Mouse (Mus musculus) ES-Bruce4 (cell line): ENCODE data around the gene Olfr320. TPM values are rescaled to one million over a fixed set of nuclear protein-coding genes. Genes with fewer than 3 reads are reported as not detected.
"Not testable (repeated sequence)": the region's sequence is repeated elsewhere in the genome, so short reads cannot be mapped to it uniquely, and the experiment has no call there.

Experiments
- H3K27ac ChIP-seq: 2 replicates; pipeline ENCODE4 v1.5.1; 2012; ENCODE audit warnings: low read length, inconsistent platforms; ENCODE audit not compliant: insufficient read depth
- H3K27me3 ChIP-seq: 2 replicates; pipeline ENCODE4 v1.6.1; 2012; ENCODE audit warnings: mild to moderate bottlenecking, low read length, inconsistent platforms; ENCODE audit not compliant: control insufficient read depth, poor library complexity, insufficient read depth, severe bottlenecking
- H3K36me3 ChIP-seq: 2 replicates; pipeline ENCODE4 v1.6.1; 2012; ENCODE audit warnings: inconsistent platforms, mild to moderate bottlenecking, low read length, moderate library complexity; ENCODE audit not compliant: control insufficient read depth, poor library complexity, insufficient read depth, severe bottlenecking
- H3K4me1 ChIP-seq: one replicate; pipeline ENCODE4 v1.8.1; 2011; ENCODE audit warnings: low read length; ENCODE audit not compliant: control insufficient read depth, insufficient read depth
- H3K4me3 ChIP-seq: 2 replicates; pipeline ENCODE4 v1.5.1; 2011; ENCODE audit warnings: low read depth, mild to moderate bottlenecking, low read length
- H3K9ac ChIP-seq: 2 replicates; pipeline ENCODE4 v1.6.1; 2012; ENCODE audit warnings: low read depth, mild to moderate bottlenecking, inconsistent platforms; ENCODE audit not compliant: poor library complexity, severe bottlenecking
- H3K9me3 ChIP-seq: replicated peaks from 2 replicates; pipeline ENCODE4 v1.6.1; 2012; ENCODE audit warnings: mild to moderate bottlenecking, low read length, inconsistent platforms; ENCODE audit not compliant: control insufficient read depth, poor library complexity, insufficient read depth, severe bottlenecking
- CTCF ChIP-seq: IDR thresholded peaks from one replicate; pipeline ENCODE4 v1.8.1; 2011; ENCODE audit warnings: low read depth, low read length
- EP300 ChIP-seq: IDR thresholded peaks from 2 replicates; pipeline ENCODE4 v1.6.1; 2011; ENCODE audit warnings: low read depth, low read length; ENCODE audit not compliant: insufficient read depth
- POLR2A ChIP-seq: IDR thresholded peaks from one replicate; pipeline ENCODE4 v1.8.1; 2011; ENCODE audit warnings: low read length; ENCODE audit not compliant: insufficient read depth
- polyA plus RNA-seq: library from polyadenylated mRNA; stranded (reverse); fragments of >200 nt; gene quantifications from 2 replicates; pipeline ENCODE4 v1.2.4, GENCODE M21; 2011; ENCODE audit warnings: low read depth; ENCODE audit not compliant: missing spikeins, insufficient read depth, insufficient read length

Olfr320 gene
- polyA plus RNA-seq, 1 experiment = not detected

GRCm38 (mm10) chr11:58698862-58699261 is 18.0 kb downstream of the Olfr320 start, which contains the start of gene Olfr319:
Gene Olfr319 (plus strand): TSS chr11:58699162.
- H3K27me3 ChIP-seq = no peaks in the 10 kb centered on the region
- TF ChIP-seq POLR2A = no peak
- no peak for TF ChIP-seq EP300
- TF ChIP-seq CTCF = no peak
- H3K27ac ChIP-seq = no peak within 1 kb of the TSS
- peaks cover 24% of the 10 kb centered on the region for H3K9me3 ChIP-seq
- H3K4me1 ChIP-seq = no peaks in the 10 kb centered on the region
- no peaks in the 10 kb centered on the region for H3K36me3 ChIP-seq
- H3K4me3 ChIP-seq = no peak within 1 kb of the TSS
- no peak within 1 kb of the TSS for H3K9ac ChIP-seq

GRCm38 (mm10) chr11:58709086-58709485 is 28.2 kb downstream of the Olfr320 start:
- H3K4me3 ChIP-seq = no peak overlapping the region
- H3K4me1 ChIP-seq = no peaks in the 10 kb centered on the region
- TF ChIP-seq EP300 = no peak
- TF ChIP-seq POLR2A = no peak
- no peak for TF ChIP-seq CTCF
- H3K27ac ChIP-seq = no peak overlapping the region
- H3K36me3 ChIP-seq = no peaks in the 10 kb centered on the region
- no peak overlapping the region for H3K9ac ChIP-seq
- H3K9me3 ChIP-seq = no peaks in the 10 kb centered on the region
- H3K27me3 ChIP-seq = no peaks in the 10 kb centered on the region

- H3K36me3 ChIP-seq, H3K9ac ChIP-seq, H3K27ac ChIP-seq, H3K4me3 ChIP-seq, H3K4me1 ChIP-seq, H3K27me3 ChIP-seq: not testable (repeated sequence)
- H3K9me3 ChIP-seq = peaks cover 21% of the 10 kb centered on the region
These were observed 36.8 kb downstream of the Olfr320 start for GRCm38 (mm10) chr11:58717723-58718122.

- TF ChIP-seq EP300 = no peak
- no peak for TF ChIP-seq POLR2A
- TF ChIP-seq CTCF = no peak
- no peaks in the 10 kb centered on the region for H3K36me3 ChIP-seq
- no peaks in the 10 kb centered on the region for H3K4me1 ChIP-seq
- no peaks in the 10 kb centered on the region for H3K27me3 ChIP-seq
- H3K27ac ChIP-seq = no peak overlapping the region
- no peak overlapping the region for H3K9ac ChIP-seq
- no peak overlapping the region for H3K4me3 ChIP-seq
- peaks cover 21% of the 10 kb centered on the region for H3K9me3 ChIP-seq
These were observed 38.8 kb downstream of the Olfr320 start for GRCm38 (mm10) chr11:58719701-58720100.

GRCm38 (mm10) chr11:58723914-58724313 is 43.0 kb downstream of the Olfr320 start, which contains the start of gene Olfr318:
Gene Olfr318 (minus strand): TSS chr11:58724014.
- peaks cover under 1% of the 10 kb centered on the region; the same call in 1 of the 2 replicates for H3K9me3 ChIP-seq
- TF ChIP-seq EP300 (no peak), CTCF (no peak), POLR2A (no peak)
- H3K36me3 ChIP-seq = no peaks in the 10 kb centered on the region
- H3K9ac ChIP-seq = no peak within 1 kb of the TSS
- H3K27ac ChIP-seq = no peak within 1 kb of the TSS
- H3K4me3 ChIP-seq = no peak within 1 kb of the TSS
- no peaks in the 10 kb centered on the region for H3K4me1 ChIP-seq
- no peaks in the 10 kb centered on the region for H3K27me3 ChIP-seq

- not testable (repeated sequence) for H3K4me1 ChIP-seq, H3K36me3 ChIP-seq, H3K27me3 ChIP-seq, H3K9ac ChIP-seq, H3K27ac ChIP-seq, H3K4me3 ChIP-seq, H3K9me3 ChIP-seq
These were observed 47.2 kb downstream of the Olfr320 start for GRCm38 (mm10) chr11:58727896-58728650.
